Mouse (Mus musculus) C2C12 (cell line): Measurements from ENCODE around the gene Foxf2.

Experiments used
- CTCF ChIP-seq: IDR thresholded peaks from one replicate; pipeline ENCODE4 v1.5.1; 2011; ENCODE audit not compliant: control insufficient read depth, insufficient read depth, insufficient read length
- FOSL1 ChIP-seq: IDR thresholded peaks from one replicate; pipeline ENCODE4 v1.8.0; 2011; ENCODE audit warnings: mild to moderate bottlenecking, low read length; ENCODE audit not compliant: poor library complexity, insufficient read depth, severe bottlenecking
- MAX ChIP-seq: IDR thresholded peaks from one replicate; pipeline ENCODE4 v1.6.1; 2011; ENCODE audit warnings: mild to moderate bottlenecking, control low read depth
- USF1 ChIP-seq: IDR thresholded peaks from one replicate; pipeline ENCODE4 v1.6.1; 2011; ENCODE audit warnings: low read depth, mild to moderate bottlenecking, control low read depth, moderate library complexity

GRCm38 (mm10) chr13:31658212-31658611 is 32.6 kb downstream of the Foxf2 start:
- TF ChIP-seq CTCF (no peak), USF1 (no peak), FOSL1 (no peak), MAX (no peak)
